In genomic region chr9:27951110-27951509, GRCm38 (mm10) we compare ENCODE assay signal across 19 mouse cellular contexts.
A peak's percentile ranks its signal among the peaks of the same experiment; 100 is the strongest.
DNase-seq lines count a peak whose midpoint lies in the region; ATAC-seq and TF ChIP-seq lines count a peak whose summit lies in the region.
"Had no signal": no experiment of that assay in that cellular context is flagged by ENCODE, and none has a peak within 500 bp of the region (broad histone marks: within the 10 kb centered on the region; RNA-seq: fewer than 3 reads in every experiment).

No protein-coding gene starts in this region.

- no peak overlapping the region for H3K9ac ChIP-seq in stomach, embryonic 16.5 days (ENCODE audit: low read length)
- H3K9ac ChIP-seq: embryonic facial prominence, embryonic 15.5 days; forebrain, embryonic 15.5 days; heart, embryonic 13.5 days; hindbrain, embryonic 15.5 days had no signal

- DNase-seq in layer of hippocampus, adult 2 months (ENCODE audit: low spot score in 2 of 2), result no peak
- DNase-seq in layer of hippocampus, adult 9-11 months, result no peak
- DNase-seq in Muller cell, postnatal 12 days (ENCODE audit: inconsistent ontology term), result peak; percentile 60
- DNase-seq in fibroblast of lung, adult 2 months (ENCODE audit: low read depth), result peak; percentile 36
- DNase-seq in adrenal gland, postnatal 36 days, result no peak
- no peak for DNase-seq in thymus, postnatal 36 days
- DNase-seq: adrenal gland, postnatal 10 days; cerebellum, adult 11-12 months; cerebellum, adult 9-10 months; cerebellum, postnatal 36 days; gastrocnemius, postnatal 36 days; heart, adult 11 months; heart, postnatal 36 days had no signal

- peak overlapping the region; percentile 32; the same call in 1 of the 2 replicates for H3K27ac ChIP-seq in layer of hippocampus, adult 2 months
- H3K27ac ChIP-seq in stomach, embryonic 16.5 days (ENCODE audit: low read length), result no peak overlapping the region
- H3K27ac ChIP-seq: embryonic facial prominence, embryonic 15.5 days; forebrain, embryonic 15.5 days; heart, embryonic 13.5 days; hindbrain, embryonic 15.5 days had no signal

- no peak overlapping the region for H3K4me2 ChIP-seq in stomach, embryonic 16.5 days (ENCODE audit: low read depth, low read length)
- H3K4me2 ChIP-seq: embryonic facial prominence, embryonic 15.5 days; forebrain, embryonic 15.5 days; heart, embryonic 13.5 days; hindbrain, embryonic 15.5 days had no signal

- no peak for TF ChIP-seq CTCF in layer of hippocampus, adult 2 months (conservative IDR thresholded peaks at IDR 0.05)

- 50% methylated on average over 5 of the region's 5 CpGs for WGBS in stomach, embryonic 16.5 days

- H3K36me3 ChIP-seq in stomach, embryonic 16.5 days (ENCODE audit: control insufficient read depth, insufficient read depth, low read length), result no peaks in the 10 kb centered on the region
- H3K36me3 ChIP-seq: embryonic facial prominence, embryonic 15.5 days; forebrain, embryonic 15.5 days; heart, embryonic 13.5 days; hindbrain, embryonic 15.5 days had no signal

- ATAC-seq in stomach, embryonic 16.5 days (ENCODE audit: insufficient read depth, low FRiP score), result peak; percentile 71; the same call in 1 of the 2 replicates
- ATAC-seq: forebrain, embryonic 15.5 days had no signal

- H3K4me3 ChIP-seq in layer of hippocampus, adult 2 months, result no peak overlapping the region
- H3K4me3 ChIP-seq in stomach, embryonic 16.5 days (replicated peaks; ENCODE audit: low read length), result no peak overlapping the region
- H3K4me3 ChIP-seq: embryonic facial prominence, embryonic 15.5 days; erythroblast, embryonic 14.5 days; forebrain, embryonic 15.5 days; heart, embryonic 13.5 days; hindbrain, embryonic 15.5 days had no signal

- H3K9me3 ChIP-seq in stomach, embryonic 16.5 days (replicated peaks; ENCODE audit: control insufficient read depth, low read length), result no peaks in the 10 kb centered on the region
- H3K9me3 ChIP-seq: embryonic facial prominence, embryonic 15.5 days; forebrain, embryonic 15.5 days; heart, embryonic 13.5 days; hindbrain, embryonic 15.5 days had no signal

- H3K27me3 ChIP-seq in stomach, embryonic 16.5 days (ENCODE audit: control insufficient read depth, insufficient read depth, low read length), result no peaks in the 10 kb centered on the region
- H3K27me3 ChIP-seq: embryonic facial prominence, embryonic 15.5 days; forebrain, embryonic 15.5 days; heart, embryonic 13.5 days; hindbrain, embryonic 15.5 days had no signal

- no peaks in the 10 kb centered on the region for H3K4me1 ChIP-seq in stomach, embryonic 16.5 days (ENCODE audit: control insufficient read depth, insufficient read depth, low read length)
- H3K4me1 ChIP-seq: embryonic facial prominence, embryonic 15.5 days; heart, embryonic 13.5 days; hindbrain, embryonic 15.5 days had no signal

Comparison
In these comparisons a context has a peak if more than half of its experiments do, and no peak if none do; other contexts are left out.
1. DNase-seq: peak in Muller cell, postnatal 12 days (single experiment) and fibroblast of lung, adult 2 months (single experiment); none in layer of hippocampus, adult 2 months (0 of 2), layer of hippocampus, adult 9-11 months (single experiment), adrenal gland, postnatal 36 days (0 of 2) and thymus, postnatal 36 days (0 of 2).